Mouse (Mus musculus) heart, postnatal 25 days (tissue): ENCODE data around the gene Fancc. TPM values are rescaled to one million over a fixed set of nuclear protein-coding genes. Genes with fewer than 3 reads are reported as not detected.

ENCODE experiments used
- DNase-seq: peaks from one replicate; pipeline ENCODE4 v3.0.0; 2022; ENCODE audit warnings: low spot score
- intact Hi-C: fragments of 180-260 bp; cut with DNase I; formaldehyde crosslinking; loops from one replicate; pipeline ENCODE4 v1.15.1; 2025
- total RNA-seq, 2 experiments: library from RNA; stranded (reverse); gene quantifications; 2 replicates each; pipeline ENCODE4 v1.2.3; 2021

Gene Fancc
- total RNA-seq, 2 experiments from 2014 or later: 3.4 to 4.4 TPM

GRCm38 (mm10) chr13:63520110-63520509 is 23.0 kb upstream of the Fancc start:
- DNase-seq: no peak
- intact Hi-C loops: no loop called here

DNA sequence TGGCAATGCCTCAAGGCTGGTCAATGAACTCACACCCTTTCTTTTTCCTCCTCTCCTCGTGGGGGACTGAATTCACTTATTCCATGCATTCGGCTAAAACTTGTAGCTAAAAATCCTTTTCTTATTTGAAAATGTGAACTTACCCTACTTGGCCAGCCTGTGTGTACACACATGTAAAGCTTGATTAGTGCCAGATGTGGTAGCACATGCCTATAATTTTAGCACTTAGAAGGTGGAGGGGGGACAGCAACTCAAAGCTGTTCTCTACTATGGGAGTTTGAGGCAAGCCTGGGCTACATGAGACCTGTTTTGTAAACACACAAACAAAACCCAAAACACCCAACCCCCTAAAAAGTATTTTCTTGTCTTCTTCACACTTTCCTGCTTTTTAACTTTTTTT is 19.5 kb upstream of the Fancc start:
- DNase-seq: no peak
- intact Hi-C loops: loop anchor here (10.0 kb wide), 1 partner anchor 518 kb away; no protein-coding TSS in a partner anchor

DNA sequence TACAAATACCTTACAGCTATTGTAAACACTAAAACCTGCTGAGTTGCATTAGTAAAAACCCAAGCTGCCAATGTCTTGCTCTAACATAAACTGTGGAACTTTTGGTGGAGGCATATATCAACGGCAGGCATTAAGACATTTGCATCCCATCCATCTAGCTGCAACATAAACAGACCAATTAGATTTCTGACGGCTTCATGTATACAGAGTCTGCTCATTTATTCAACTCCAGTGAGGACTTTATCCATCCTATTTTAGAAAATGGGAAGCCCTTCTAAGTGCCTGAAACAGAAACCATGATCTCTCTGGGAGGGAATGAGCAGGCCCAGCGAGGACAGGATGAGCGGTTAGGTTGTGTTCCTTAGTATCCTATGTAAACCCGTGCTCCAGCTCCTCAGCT is 18.5 kb upstream of the Fancc start:
- intact Hi-C loops: loop anchor here (10.0 kb wide), 1 partner anchor 519 kb away; no protein-coding TSS in a partner anchor
- DNase-seq: no peak

DNA sequence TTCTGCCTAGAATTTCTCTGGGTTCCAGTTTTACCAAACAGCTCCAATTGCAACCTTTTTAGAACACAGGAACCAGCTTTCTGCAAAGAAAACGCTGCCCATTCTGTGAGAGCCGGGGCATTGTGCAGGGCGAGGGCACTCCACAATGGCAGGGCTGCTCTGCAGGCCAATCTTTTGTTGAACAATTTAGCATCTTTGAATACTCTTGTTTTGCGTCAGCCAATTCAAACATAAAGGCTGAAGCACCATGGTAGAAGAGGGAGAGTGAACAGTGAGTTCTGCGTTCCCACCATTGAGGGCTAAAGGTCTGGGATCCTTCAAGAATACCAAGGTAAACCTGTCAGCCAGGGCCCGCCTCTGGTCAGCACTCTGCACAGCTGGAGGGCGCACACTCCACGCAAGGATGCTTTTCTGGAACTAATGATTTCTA is 17.9 kb upstream of the Fancc start:
- intact Hi-C loops: loop anchor here (10.0 kb wide), 1 partner anchor 520 kb away; no protein-coding TSS in a partner anchor
- DNase-seq: no peak

DNA sequence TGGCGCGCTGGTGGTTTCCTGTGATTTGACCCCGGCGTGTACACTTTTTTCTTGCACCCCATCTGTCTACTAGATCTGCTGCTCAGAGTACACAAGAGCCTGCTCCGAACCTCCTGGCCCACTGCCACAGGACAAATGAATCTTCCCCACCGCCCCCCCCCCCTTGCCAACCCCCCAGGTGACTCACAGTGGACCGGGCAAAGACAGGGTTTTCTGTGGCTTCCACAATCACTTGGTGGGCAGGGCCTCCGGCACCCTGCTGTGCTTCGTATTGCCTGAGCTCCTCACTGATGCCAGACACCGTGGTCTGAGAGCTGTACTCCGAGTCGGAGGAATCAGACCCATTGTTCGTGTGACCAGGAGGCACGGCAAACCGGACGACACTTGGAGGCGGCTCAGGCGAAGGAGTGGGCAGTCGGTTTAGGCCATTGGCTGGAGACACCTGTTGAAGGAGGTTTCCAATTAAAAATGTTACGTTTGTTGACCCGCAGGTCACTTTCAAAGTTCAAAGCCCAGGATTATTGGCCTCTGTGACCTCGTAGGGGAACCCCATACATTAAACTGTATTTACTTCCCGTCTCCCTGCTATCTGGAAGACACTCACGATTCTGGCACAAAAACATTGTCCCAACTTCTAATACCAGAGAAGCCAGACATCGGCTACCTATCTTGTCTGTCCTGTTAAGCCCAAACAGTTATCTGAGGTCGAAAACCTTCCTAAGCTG is 16.5 kb upstream of the Fancc start:
- intact Hi-C loops: loop anchor here (10.0 kb wide), 1 partner anchor 521 kb away; no protein-coding TSS in a partner anchor
- DNase-seq: no peak

GRCm38 (mm10) chr13:63512411-63512810 is 15.3 kb upstream of the Fancc start:
- no peak for DNase-seq
- intact Hi-C loops: loop anchor here (10.0 kb wide), 1 partner anchor 522 kb away; no protein-coding TSS in a partner anchor

GRCm38 (mm10) chr13:63507821-63508220 is 10.7 kb upstream of the Fancc start:
- intact Hi-C loops: no loop called here
- no peak for DNase-seq

DNA sequence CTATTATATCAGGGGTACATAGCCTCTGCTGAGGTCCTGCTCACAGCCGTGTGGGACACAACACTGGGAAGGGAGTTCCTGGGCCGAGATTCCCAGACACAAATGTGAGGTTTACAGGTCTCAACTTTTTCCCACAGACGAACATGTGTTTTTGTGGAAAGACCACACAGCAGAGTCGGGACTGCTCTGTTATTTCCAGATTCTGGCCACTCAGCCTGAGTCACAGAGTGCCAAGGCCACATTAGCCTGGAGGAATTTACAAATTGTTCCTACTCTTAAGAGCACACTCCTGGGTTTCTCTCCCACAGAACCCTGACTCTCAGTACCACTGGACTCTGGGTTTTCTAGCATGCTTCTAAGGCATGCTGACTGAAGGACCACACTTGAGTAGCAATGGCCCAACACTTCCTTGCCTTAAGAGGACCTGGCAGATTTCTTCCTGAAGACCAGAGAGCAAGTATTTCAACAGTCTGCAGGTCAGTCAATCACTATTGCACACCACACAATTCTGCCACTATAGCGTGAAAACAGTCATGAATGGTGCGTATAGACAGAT is 10.0 kb upstream of the Fancc start:
- intact Hi-C loops: no loop called here
- DNase-seq: no peak

GRCm38 (mm10) chr13:63506364-63506763 is 9.3 kb upstream of the Fancc start:
- no peak for DNase-seq
- intact Hi-C loops: no loop called here

GRCm38 (mm10) chr13:63502391-63502790 is 5.3 kb upstream of the Fancc start:
- no peak for DNase-seq

GRCm38 (mm10) chr13:63499489-63499888 is 2.4 kb upstream of the Fancc start:
- DNase-seq: no peak
- intact Hi-C loops: no loop called here

More at GRCm38 (mm10) chr13:63502391-63502790, 5.3 kb upstream of the Fancc start:
- intact Hi-C loops: no loop called here

GRCm38 (mm10) chr13:63487707-63488042 is 9.4 kb downstream of the Fancc start:
- DNase-seq: no peak
- intact Hi-C loops: no loop called here

GRCm38 (mm10) chr13:63486791-63487706 is 10.0 kb downstream of the Fancc start:
- intact Hi-C loops: no loop called here
- DNase-seq: no peak

- DNase-seq: no peak
- intact Hi-C loops: no loop called here
These were observed 21.7 kb downstream of the Fancc start for GRCm38 (mm10) chr13:63475356-63475755.

GRCm38 (mm10) chr13:63452898-63453297 is 44.2 kb downstream of the Fancc start:
- intact Hi-C loops: no loop called here
- no peak for DNase-seq

DNA sequence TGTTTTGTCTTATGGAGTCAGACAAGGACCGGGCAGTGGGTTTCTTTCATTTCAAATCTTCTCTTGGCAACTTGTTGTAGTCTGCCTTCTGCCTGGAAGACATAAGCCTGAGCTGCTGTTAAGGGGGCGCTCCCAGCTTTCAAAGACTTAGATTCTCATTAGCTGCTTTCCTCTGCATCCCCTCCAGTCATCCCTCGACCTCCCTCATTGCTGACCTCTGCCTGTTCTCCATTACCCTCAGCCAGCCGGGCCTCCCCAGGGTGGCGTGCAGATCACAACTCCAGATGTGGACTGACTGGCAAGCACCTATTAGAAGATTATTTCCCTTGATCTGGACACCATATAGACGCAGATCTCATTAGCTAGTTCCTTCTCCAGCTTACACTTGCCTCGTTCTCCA is 45.9 kb downstream of the Fancc start:
- intact Hi-C loops: no loop called here
- DNase-seq: no peak

- intact Hi-C loops: no loop called here
- DNase-seq: no peak
These were observed 51.7 kb downstream of the Fancc start for GRCm38 (mm10) chr13:63445419-63445818.

- intact Hi-C loops: loop anchor here (5.0 kb wide), 1 partner anchor 130 kb away; no protein-coding TSS in a partner anchor
- no peak for DNase-seq
These were observed 64.3 kb downstream of the Fancc start for GRCm38 (mm10) chr13:63432759-63433158.

- DNase-seq: no peak
- intact Hi-C loops: loop anchor here (5.0 kb wide), 1 partner anchor 130 kb away; no protein-coding TSS in a partner anchor
These were observed 65.3 kb downstream of the Fancc start for GRCm38 (mm10) chr13:63431857-63432191.
